Mouse (Mus musculus) intestine, postnatal 0 days (tissue): ENCODE data around the gene Mcm9. TPM values are rescaled to one million over a fixed set of nuclear protein-coding genes. Genes with fewer than 3 reads are reported as not detected.

Experiments
- ATAC-seq: fragments of 200-750 bp; cut with Nextera tagmentation; 2 replicates; pipeline ENCODE4 v1.8.0; 2017; ENCODE audit warnings: mild to moderate bottlenecking, moderate TSS enrichment, moderate library complexity
- H3K27ac ChIP-seq: fragments of 300-500 bp; sonication (generic); 2 replicates; pipeline ENCODE4 v1.5.1; 2014; ENCODE audit warnings: mild to moderate bottlenecking, low read depth, low read length, moderate library complexity
- H3K27me3 ChIP-seq: fragments of 300-500 bp; sonication (generic); replicated peaks from 2 replicates; pipeline ENCODE4 v1.6.1; 2014; ENCODE audit warnings: low read length, mixed read lengths; ENCODE audit not compliant: control insufficient read depth, insufficient read depth
- H3K36me3 ChIP-seq: fragments of 300-500 bp; sonication (generic); 2 replicates; pipeline ENCODE4 v1.6.1; 2014; ENCODE audit warnings: mild to moderate bottlenecking, moderate library complexity; ENCODE audit not compliant: control insufficient read depth, insufficient read depth
- H3K4me1 ChIP-seq: fragments of 300-500 bp; sonication (generic); replicated peaks from 2 replicates; pipeline ENCODE4 v1.6.1; 2014; ENCODE audit warnings: antibody characterized with exemption, low read length, mixed read lengths; ENCODE audit not compliant: control insufficient read depth, insufficient read depth
- H3K4me2 ChIP-seq: fragments of 300-500 bp; sonication (generic); replicated peaks from 2 replicates; pipeline ENCODE4 v1.6.1; 2014; ENCODE audit warnings: low read depth, mild to moderate bottlenecking, moderate library complexity
- H3K4me3 ChIP-seq: fragments of 300-500 bp; sonication (generic); 2 replicates; pipeline ENCODE4 v1.5.1; 2014; ENCODE audit warnings: low read depth, low read length
- H3K9ac ChIP-seq: fragments of 300-500 bp; sonication (generic); 2 replicates; pipeline ENCODE4 v1.6.1; 2014; ENCODE audit warnings: mild to moderate bottlenecking, low read depth, low read length
- H3K9me3 ChIP-seq: fragments of 300-500 bp; sonication (generic); 2 replicates; pipeline ENCODE4 v1.6.1; 2016; ENCODE audit warnings: mixed run types; ENCODE audit not compliant: control insufficient read depth
- CTCF ChIP-seq: sonication (generic); IDR thresholded peaks from 2 replicates; pipeline ENCODE4 v1.5.1; 2016; ENCODE audit warnings: low read depth, mild to moderate bottlenecking, control low read depth, antibody characterized with exemption, moderate library complexity
- WGBS: fragments of 180-500 bp; shearing (Covaris S2); extraction: QIAGEN DNeasy Blood & Tissue Kit; methylation state at CpG from one replicate; pipeline ENCODE4 v1.1.7; 2014; 5-methylcytosine and 5-hydroxymethylcytosine counted together
- polyA plus RNA-seq: library from polyadenylated mRNA; unstranded; fragments of >200 nt; fragmentation: Nextera tagmentation; extraction: Ambion mirVana; gene quantifications from 2 replicates; pipeline ENCODE4 v1.2.1, GENCODE M21; 2015

Mcm9 gene
- polyA plus RNA-seq, 1 experiment from 2014 or later, result 3.5 TPM

- ATAC-seq, result no peak
- TF ChIP-seq CTCF, result no peak
- Histone ChIP-seq H3K36me3 (peaks cover 45% of the 10 kb centered on the region), H3K9ac (no peak overlapping the region), H3K4me1 (no peaks in the 10 kb centered on the region), H3K4me3 (no peak overlapping the region), H3K4me2 (no peak overlapping the region), H3K9me3 (no peaks in the 10 kb centered on the region), H3K27me3 (no peaks in the 10 kb centered on the region), H3K27ac (no peak overlapping the region)
- 37% methylated on average over 2 of the region's 2 CpGs for WGBS
Observed at GRCm38 (mm10) chr10:53608274-53608673, 22.0 kb downstream of the Mcm9 start.

- ATAC-seq, result no peak
- Histone ChIP-seq H3K4me1 (no peaks in the 10 kb centered on the region), H3K27me3 (no peaks in the 10 kb centered on the region), H3K4me3 (no peak overlapping the region), H3K9me3 (no peaks in the 10 kb centered on the region), H3K4me2 (no peak overlapping the region), H3K27ac (no peak overlapping the region), H3K36me3 (peaks cover 45% of the 10 kb centered on the region), H3K9ac (no peak overlapping the region)
- TF ChIP-seq CTCF, result peak; percentile 13; the same call in 1 of the 2 replicates
- WGBS, result 63% methylated on average over 2 of the region's 2 CpGs
Observed at GRCm38 (mm10) chr10:53605328-53605727, 24.9 kb downstream of the Mcm9 start.

- Histone ChIP-seq H3K27ac (no peak overlapping the region), H3K4me2 (peak overlapping the region; percentile 80; the same call in 1 of the 2 replicates), H3K27me3 (no peaks in the 10 kb centered on the region), H3K9ac (no peak overlapping the region), H3K4me3 (no peak overlapping the region), H3K36me3 (peaks cover 10% of the 10 kb centered on the region), H3K4me1 (no peaks in the 10 kb centered on the region; the same call in 1 of the 2 replicates), H3K9me3 (no peaks in the 10 kb centered on the region)
- peak; percentile 36; the same call in 1 of the 2 replicates for TF ChIP-seq CTCF
- no peak for ATAC-seq
- 38% methylated on average over 5 of the region's 5 CpGs for WGBS
Observed at GRCm38 (mm10) chr10:53598821-53599220, 31.4 kb downstream of the Mcm9 start.

GRCm38 (mm10) chr10:53597121-53597881 lies 32.9 kb downstream of the Mcm9 start:
- no peaks in the 10 kb centered on the region; the same call in 1 of the 2 replicates for H3K4me1 ChIP-seq
- peak overlapping the region; percentile 80 for H3K4me2 ChIP-seq
- peak; percentile 34 for ATAC-seq

GRCm38 (mm10) chr10:53596677-53597120 lies 33.5 kb downstream of the Mcm9 start, which contains the start of gene Asf1a:
TSS of gene Asf1a (plus strand) at chr10:53596757.
- WGBS, result under 1% methylated on average over 45 of the region's 52 CpGs
- peak within 1 kb of the TSS; percentile 74 for H3K4me3 ChIP-seq
- no peaks in the 10 kb centered on the region for H3K9me3 ChIP-seq
- H3K4me1 ChIP-seq, result no peaks in the 10 kb centered on the region; the same call in 1 of the 2 replicates
- no peaks in the 10 kb centered on the region for H3K36me3 ChIP-seq
- peak; percentile 98 for ATAC-seq
- H3K9ac ChIP-seq, result peak within 1 kb of the TSS; percentile 88
- H3K4me2 ChIP-seq, result peak within 1 kb of the TSS; percentile 80
- no peaks in the 10 kb centered on the region for H3K27me3 ChIP-seq
- TF ChIP-seq CTCF, result peak; percentile 82
- peak within 1 kb of the TSS; percentile 98 for H3K27ac ChIP-seq

More at GRCm38 (mm10) chr10:53597121-53597881, 32.9 kb downstream of the Mcm9 start:
- Histone ChIP-seq H3K36me3 (no peaks in the 10 kb centered on the region), H3K9ac (peak overlapping the region; percentile 88), H3K27me3 (no peaks in the 10 kb centered on the region), H3K27ac (peak overlapping the region; percentile 98), H3K9me3 (no peaks in the 10 kb centered on the region), H3K4me3 (peak overlapping the region; percentile 74)
- WGBS, result under 1% methylated on average over 84 of the region's 99 CpGs
- no peak for TF ChIP-seq CTCF
